Mouse (Mus musculus) forebrain, embryonic 10.5 days (tissue): Measurements from ENCODE around the gene Cox7a1. TPM values are rescaled to one million over a fixed set of nuclear protein-coding genes. Genes with fewer than 3 reads are reported as not detected.
"Not testable (repeated sequence)": the region's sequence is repeated elsewhere in the genome, so short reads cannot be mapped to it uniquely, and the experiment has no call there.

ENCODE experiments used
- DNase-seq: peaks from one replicate; pipeline ENCODE4 v3.0.0-alpha.2; 2017; ENCODE audit warnings: low spot score; ENCODE audit errors: extremely low spot score
- H3K27ac ChIP-seq: fragments of 300-500 bp; sonication (generic); 2 replicates; pipeline ENCODE4 v1.5.1; 2016; ENCODE audit warnings: mild to moderate bottlenecking
- H3K27me3 ChIP-seq: fragments of 300-500 bp; sonication (generic); 2 replicates; pipeline ENCODE4 v1.6.1; 2016; ENCODE audit warnings: mild to moderate bottlenecking; ENCODE audit not compliant: poor library complexity, severe bottlenecking
- H3K36me3 ChIP-seq: fragments of 300-500 bp; sonication (generic); replicated peaks from 2 replicates; pipeline ENCODE4 v1.6.1; 2016; ENCODE audit warnings: mild to moderate bottlenecking, moderate library complexity
- H3K4me1 ChIP-seq: fragments of 300-500 bp; sonication (generic); 2 replicates; pipeline ENCODE4 v1.6.1; 2016
- H3K4me3 ChIP-seq: fragments of 300-500 bp; sonication (generic); 2 replicates; pipeline ENCODE4 v1.5.1; 2016; ENCODE audit warnings: mild to moderate bottlenecking, moderate library complexity
- H3K9me3 ChIP-seq: fragments of 300-500 bp; sonication (generic); 2 replicates; pipeline ENCODE4 v1.6.1; 2016; ENCODE audit warnings: mild to moderate bottlenecking, moderate library complexity
- WGBS: fragments of 180-500 bp; shearing (Covaris S2); methylation state at CpG from one replicate; pipeline ENCODE4 v1.1.7; 2016; 5-methylcytosine and 5-hydroxymethylcytosine counted together
- polyA plus RNA-seq: library from polyadenylated mRNA; unstranded; fragments of >200 nt; fragmentation: Nextera tagmentation; extraction: Ambion mirVana; gene quantifications from 2 replicates; pipeline ENCODE4 v1.2.1, GENCODE M21; 2016

Gene Cox7a1
- polyA plus RNA-seq, 1 experiment from 2014 or later = 4.5 TPM

DNA sequence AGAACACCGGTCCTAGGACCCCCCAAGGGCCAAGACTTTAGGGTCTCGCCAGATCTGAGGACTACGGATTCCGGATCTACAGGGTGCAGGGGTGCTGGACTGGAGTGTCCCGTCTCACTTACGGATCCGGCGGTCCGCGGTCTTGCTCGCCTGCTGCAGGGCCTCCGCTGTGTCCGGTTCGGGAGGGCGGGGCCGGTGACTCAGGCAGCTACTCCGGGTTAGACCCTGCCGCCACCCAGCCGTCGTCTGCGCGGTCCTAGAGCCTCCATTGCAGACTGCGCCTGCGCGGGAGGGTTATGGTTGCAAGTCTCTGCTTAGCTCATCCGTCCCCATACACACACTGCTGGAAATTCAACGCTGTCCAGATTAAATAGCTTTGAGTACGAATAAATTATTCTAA is 10.9 kb downstream of the Cox7a1 start:
- Histone ChIP-seq H3K4me1 (peaks cover 43% of the 10 kb centered on the region), H3K27ac (peak overlapping the region; percentile 87), H3K27me3 (no peaks in the 10 kb centered on the region), H3K36me3 (peaks cover 29% of the 10 kb centered on the region), H3K4me3 (peak overlapping the region; percentile 78), H3K9me3 (no peaks in the 10 kb centered on the region)
- DNase-seq = peak; percentile 98
- WGBS = under 1% methylated on average over 28 of the region's 28 CpGs

DNA sequence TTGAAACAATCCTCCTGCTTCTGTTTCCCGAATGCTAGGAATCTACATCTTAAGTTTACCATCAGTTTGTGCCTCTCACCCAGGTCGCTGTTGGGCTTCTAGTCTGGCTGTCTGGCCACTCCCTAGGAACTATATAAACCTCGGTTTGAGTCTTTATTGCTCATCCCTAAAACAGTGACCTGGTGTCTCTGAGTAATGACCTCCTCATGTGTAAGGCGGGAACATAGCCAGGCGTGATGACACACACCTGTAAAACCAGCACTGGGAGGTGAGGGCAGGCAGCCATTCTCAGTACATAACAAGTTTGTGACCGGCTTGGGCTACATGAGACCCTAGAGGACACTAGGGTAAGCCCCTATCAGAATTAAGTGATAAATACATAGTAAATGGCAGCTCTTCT is 11.5 kb downstream of the Cox7a1 start:
- H3K27me3 ChIP-seq = no peaks in the 10 kb centered on the region
- H3K4me1 ChIP-seq = peaks cover 43% of the 10 kb centered on the region
- H3K4me3 ChIP-seq = peak overlapping the region; percentile 78
- H3K9me3 ChIP-seq = no peaks in the 10 kb centered on the region
- H3K27ac ChIP-seq = peak overlapping the region; percentile 87
- WGBS = 77% methylated on average over 6 of the region's 6 CpGs
- peaks cover 24% of the 10 kb centered on the region for H3K36me3 ChIP-seq
- DNase-seq = no peak

DNA sequence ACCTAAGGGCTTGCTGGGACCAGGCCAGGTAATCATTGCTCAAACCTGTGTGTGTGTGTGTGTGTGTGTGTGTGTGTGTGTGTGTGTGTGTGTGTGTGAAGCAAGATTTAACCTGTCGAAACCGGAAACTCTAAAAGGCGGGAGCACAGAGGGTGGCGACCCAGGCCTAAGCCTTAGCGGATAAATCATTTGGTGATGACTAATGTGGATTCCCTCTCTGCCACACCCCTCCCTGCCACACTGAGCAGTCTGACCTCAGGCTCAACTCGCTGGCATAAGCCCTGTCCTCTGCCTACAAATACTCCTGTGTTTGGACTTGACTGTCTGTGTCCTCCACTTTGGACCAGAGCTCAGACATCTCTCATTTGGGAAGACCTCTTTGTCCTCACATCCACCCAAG is 12.2 kb downstream of the Cox7a1 start:
- Histone ChIP-seq H3K4me3 (no peak overlapping the region), H3K4me1 (peaks cover 43% of the 10 kb centered on the region), H3K27ac (no peak overlapping the region), H3K36me3 (peaks cover 17% of the 10 kb centered on the region), H3K9me3 (no peaks in the 10 kb centered on the region), H3K27me3 (no peaks in the 10 kb centered on the region)
- DNase-seq = no peak
- WGBS = 92% methylated on average over 6 of the region's 6 CpGs

DNA sequence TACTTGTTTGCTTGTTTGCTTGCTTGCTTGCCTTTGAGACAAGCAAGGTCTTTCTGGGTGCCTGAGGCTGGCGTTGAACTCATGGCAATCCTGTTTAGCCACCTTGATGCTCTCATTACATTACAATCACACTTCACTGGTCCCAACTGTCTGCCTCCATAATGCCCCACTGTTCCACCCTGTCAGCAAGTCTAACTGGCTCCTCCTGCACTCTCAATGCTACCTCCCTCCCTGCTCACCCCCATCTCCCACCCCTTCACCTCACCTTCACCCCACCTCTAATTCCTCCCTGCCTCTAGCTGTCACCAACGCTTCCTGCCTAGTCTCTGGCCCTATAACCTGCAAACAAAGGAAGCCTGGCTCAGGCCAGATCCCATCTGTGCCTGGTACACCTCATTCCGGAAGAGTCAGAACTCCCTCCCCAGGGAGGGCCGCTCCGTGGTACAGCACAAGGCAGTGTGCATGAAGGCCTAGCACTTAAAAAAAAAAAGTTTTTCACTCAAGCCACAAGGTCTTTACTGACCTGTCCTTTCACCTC is 13.7 kb downstream of the Cox7a1 start:
- H3K27me3 ChIP-seq = no peaks in the 10 kb centered on the region
- no peak overlapping the region for H3K4me3 ChIP-seq
- WGBS = 83% methylated on average over 5 of the region's 5 CpGs
- 0 out of 2 replicates have a peak overlapping the region, but pooled peaks have one; percentile 16 for H3K27ac ChIP-seq
- no peak for DNase-seq
- H3K4me1 ChIP-seq = peaks cover 39% of the 10 kb centered on the region
- H3K9me3 ChIP-seq = no peaks in the 10 kb centered on the region
- peaks cover 2% of the 10 kb centered on the region for H3K36me3 ChIP-seq

DNA sequence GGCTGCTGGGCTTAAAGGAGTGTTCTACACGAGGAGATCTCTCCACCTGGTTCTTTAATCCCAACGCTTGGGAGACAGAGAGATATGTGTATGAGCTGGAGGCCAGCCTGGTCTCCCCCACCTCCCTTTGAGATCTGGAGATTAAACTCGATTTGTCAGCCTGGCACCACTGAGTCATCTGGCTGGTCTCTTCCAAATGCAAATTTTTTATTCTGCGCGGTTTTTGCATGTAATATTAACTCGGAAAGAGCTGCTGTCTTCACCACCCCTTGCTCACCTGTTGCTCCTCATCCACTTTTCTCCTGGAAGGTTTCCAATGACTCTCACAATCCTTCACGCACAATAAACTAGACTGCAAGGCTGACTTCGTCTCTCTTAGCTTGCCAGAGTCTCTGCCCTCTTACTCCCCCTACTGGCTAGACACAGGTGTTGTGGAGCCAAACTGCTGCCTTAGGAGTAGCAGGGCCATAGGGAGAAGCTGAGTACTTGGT is 14.6 kb downstream of the Cox7a1 start, which contains the start of gene Capns1:
Capns1 (minus strand) TSS at position 331 of the 491 bp plus-strand sequence.
- peak; percentile 67 for DNase-seq
- Histone ChIP-seq H3K27me3 (no peaks in the 10 kb centered on the region), H3K4me1 (peaks cover 31% of the 10 kb centered on the region), H3K36me3 (no peaks in the 10 kb centered on the region), H3K9me3 (no peaks in the 10 kb centered on the region), H3K4me3 (peak within 1 kb of the TSS; percentile 31), H3K27ac (0 out of 2 replicates have a peak within 1 kb of the TSS, but pooled peaks have one; percentile 51)
- 10% methylated on average over 8 of the region's 8 CpGs for WGBS

DNA sequence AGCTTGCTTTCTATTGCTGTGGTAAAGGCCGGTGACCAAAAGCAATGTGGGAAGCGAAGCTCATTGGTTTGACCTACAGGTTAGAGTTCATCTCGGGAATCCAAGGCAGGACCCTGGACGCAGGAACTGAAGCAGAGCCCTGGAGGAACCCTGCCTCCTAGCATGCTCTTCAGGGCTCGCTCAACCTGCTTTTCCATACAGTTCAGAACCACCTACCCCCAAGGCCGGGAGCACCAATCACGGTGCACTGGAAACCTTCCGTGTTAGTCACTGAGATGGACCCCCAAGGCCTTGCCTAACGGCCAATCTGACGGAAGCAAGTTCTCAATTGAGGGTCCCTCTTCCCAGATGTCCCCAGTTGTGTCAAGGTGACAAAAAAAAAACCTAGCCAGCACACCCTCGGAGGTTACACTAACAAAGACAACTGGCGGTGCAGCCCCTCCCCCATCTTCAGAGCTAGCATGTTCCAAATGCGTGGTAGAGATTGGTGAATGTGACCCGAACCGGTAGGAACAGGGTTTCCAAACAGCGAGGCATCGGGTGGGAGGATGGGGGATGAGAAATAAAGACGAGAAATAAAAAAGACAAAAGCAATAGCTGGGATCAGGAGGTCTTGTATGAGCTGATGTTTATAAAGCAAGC is 15.7 kb downstream of the Cox7a1 start:
- no peak for DNase-seq
- Histone ChIP-seq H3K9me3 (no peaks in the 10 kb centered on the region), H3K4me3 (no peak overlapping the region), H3K4me1 (peaks cover 29% of the 10 kb centered on the region), H3K27me3 (no peaks in the 10 kb centered on the region), H3K27ac (no peak overlapping the region), H3K36me3 (no peaks in the 10 kb centered on the region)
- whole genome bisulfite sequencing = 80% methylated on average over 18 of the region's 18 CpGs

DNA sequence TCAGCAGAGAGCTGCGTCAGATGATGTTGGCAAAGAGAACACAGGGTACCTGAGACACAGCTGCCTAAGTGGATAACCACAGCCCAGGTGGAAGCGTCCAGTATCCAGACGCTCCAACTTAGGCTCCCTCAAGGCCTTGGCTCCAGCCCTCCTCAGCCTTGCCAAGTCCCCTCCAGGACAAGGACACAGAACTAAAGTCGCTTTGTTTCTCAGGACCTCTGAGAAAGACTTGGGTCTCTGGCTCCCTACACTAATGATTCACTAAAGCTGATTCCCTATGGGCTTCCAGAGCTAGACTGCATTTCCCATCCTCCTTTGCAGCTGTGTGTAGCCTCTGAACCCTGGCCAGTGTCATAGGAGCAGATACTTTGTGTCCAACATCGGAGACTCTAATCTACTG is 16.3 kb downstream of the Cox7a1 start:
- WGBS = 84% methylated on average over 5 of the region's 5 CpGs
- Histone ChIP-seq H3K36me3 (no peaks in the 10 kb centered on the region), H3K4me1 (peaks cover 27% of the 10 kb centered on the region), H3K27ac (no peak overlapping the region), H3K4me3 (no peak overlapping the region), H3K27me3 (no peaks in the 10 kb centered on the region), H3K9me3 (no peaks in the 10 kb centered on the region)
- DNase-seq = no peak

DNA sequence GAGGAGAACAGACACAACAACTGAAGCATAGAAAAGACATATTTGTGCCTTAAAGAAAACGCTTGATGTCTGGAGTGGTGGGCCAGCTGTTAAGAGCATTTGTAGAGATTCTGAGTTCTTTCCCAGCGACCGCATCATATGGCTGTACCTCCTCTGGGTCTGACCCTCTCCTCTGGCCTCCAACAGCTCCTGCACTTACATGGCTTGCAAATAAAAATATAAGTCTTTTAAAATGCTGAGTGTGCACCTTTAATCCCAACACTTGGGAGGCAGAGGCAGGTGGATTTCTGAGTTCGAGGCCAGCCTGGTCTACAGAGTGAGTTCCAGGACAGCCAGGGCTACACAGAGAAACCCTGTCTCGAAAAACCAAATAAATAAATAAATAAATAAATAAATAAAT is 16.7 kb downstream of the Cox7a1 start:
- H3K36me3 ChIP-seq, H3K9me3 ChIP-seq, DNase-seq, H3K4me3 ChIP-seq, H3K27me3 ChIP-seq, H3K27ac ChIP-seq: not testable (repeated sequence)
- 92% methylated on average over 5 of the region's 5 CpGs for WGBS
- H3K4me1 ChIP-seq = peaks cover 23% of the 10 kb centered on the region

DNA sequence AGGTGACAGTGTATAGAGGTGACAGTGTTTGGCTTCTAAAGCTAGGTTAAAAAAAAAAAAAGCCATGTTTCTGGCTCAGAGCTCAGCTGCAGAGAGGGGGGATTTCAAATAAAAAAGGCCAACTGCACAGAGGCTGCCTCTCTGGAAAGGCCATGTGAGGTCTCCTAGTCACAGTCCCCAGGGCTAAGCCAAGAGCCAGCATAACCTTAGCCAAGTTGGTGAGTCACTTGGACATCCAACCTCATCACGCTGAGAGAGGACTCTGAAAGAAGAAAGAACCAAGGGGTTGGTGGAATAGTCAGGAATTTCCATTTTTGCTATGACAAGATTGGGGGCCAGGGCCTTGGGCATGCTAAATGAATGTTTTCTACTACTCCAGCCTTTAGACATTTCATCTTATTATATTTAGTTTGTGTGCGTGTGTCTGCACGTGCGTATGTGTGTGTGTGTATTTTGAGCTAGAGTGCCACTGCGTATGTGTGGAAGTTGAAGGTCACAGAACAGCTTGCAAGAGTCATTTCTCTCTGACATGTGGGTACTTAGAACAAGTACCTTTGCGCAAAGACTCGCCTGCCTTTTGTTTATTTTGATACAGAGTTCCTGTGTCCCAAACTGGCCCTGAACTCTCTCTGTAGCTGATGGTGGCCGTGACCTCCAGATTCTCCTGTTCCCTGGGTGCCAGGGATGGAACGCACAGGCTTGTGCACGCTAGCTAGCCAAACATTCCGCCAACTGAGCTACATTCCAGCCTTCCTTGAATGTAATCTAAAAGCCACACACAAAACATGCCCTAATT is 19.1 kb downstream of the Cox7a1 start:
- Histone ChIP-seq H3K9me3 (no peaks in the 10 kb centered on the region), H3K27me3 (no peaks in the 10 kb centered on the region), H3K27ac (no peak overlapping the region), H3K4me3 (no peak overlapping the region), H3K4me1 (peaks cover 16% of the 10 kb centered on the region), H3K36me3 (no peaks in the 10 kb centered on the region)
- WGBS = 86% methylated on average over 11 of the region's 11 CpGs
- no peak for DNase-seq

DNA sequence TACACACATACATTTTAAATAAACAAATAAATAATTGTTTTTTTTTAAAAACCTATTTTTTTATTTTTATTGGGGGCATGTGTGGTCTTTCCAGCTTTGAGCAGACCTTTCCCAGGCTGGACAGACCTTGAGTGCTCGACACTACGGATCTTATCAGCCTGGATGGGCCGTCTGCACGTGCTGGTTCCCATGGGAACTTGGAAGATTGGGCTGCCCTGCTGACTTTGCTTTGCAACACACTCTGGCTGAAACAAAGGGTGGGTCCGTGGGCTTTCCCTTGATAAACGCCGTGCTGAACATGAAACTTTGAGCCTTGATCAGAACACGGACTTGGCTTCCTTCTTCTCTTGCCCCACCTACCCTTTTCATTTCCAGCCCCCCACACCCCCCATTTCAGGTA is 20.4 kb downstream of the Cox7a1 start:
- Histone ChIP-seq H3K9me3 (no peaks in the 10 kb centered on the region), H3K27me3 (no peaks in the 10 kb centered on the region), H3K4me1 (peaks cover 9% of the 10 kb centered on the region), H3K4me3 (no peak overlapping the region; the same call in 1 of the 2 replicates), H3K36me3 (no peaks in the 10 kb centered on the region), H3K27ac (no peak overlapping the region)
- WGBS = 44% methylated on average over 8 of the region's 8 CpGs
- no peak for DNase-seq

DNA sequence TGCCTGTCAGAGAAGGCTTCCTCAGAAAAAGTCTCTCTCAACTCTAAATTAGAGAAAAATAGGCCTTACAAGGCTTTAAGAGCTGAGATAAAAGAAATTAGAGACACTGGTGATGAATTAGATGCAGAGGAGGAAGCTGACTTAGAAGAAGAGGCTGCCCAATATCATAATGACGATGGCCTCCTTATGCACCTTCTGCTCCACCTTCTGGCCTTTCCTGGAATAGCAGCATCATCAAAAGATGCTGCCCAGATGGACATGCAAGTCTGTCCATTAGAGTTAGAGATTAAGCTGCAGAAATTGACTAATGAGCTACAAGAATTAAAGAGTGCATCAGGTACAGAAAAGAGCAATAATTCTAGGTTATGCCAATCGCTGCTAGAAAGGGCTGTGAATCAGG is 21.4 kb downstream of the Cox7a1 start:
- Histone ChIP-seq H3K4me3 (no peak overlapping the region), H3K36me3 (no peaks in the 10 kb centered on the region), H3K27me3 (no peaks in the 10 kb centered on the region), H3K9me3 (no peaks in the 10 kb centered on the region), H3K4me1 (peaks cover 9% of the 10 kb centered on the region), H3K27ac (no peak overlapping the region)
- peak; percentile 51 for DNase-seq
- 6% methylated on average over 2 of the region's 2 CpGs for WGBS

DNA sequence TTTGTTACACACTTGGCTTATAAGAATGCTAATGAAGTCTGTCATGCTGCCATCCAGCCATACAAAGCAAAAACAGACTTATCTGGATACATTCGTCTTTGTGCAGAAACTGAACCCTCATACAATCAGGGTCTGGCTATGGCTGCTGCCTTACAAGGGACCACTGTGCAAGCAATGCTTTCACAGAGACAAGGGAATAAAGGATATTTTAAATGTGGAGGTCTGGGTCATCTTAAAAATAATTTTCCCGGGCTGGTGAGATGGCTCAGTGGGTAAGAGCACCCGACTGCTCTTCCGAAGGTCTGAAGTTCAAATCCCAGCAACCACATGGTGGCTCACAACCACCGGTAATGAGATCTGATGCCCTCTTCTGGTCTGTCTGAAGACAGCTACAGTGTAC is 22.4 kb downstream of the Cox7a1 start:
- 62% methylated on average over 5 of the region's 5 CpGs for WGBS
- not testable (repeated sequence) for DNase-seq

DNA sequence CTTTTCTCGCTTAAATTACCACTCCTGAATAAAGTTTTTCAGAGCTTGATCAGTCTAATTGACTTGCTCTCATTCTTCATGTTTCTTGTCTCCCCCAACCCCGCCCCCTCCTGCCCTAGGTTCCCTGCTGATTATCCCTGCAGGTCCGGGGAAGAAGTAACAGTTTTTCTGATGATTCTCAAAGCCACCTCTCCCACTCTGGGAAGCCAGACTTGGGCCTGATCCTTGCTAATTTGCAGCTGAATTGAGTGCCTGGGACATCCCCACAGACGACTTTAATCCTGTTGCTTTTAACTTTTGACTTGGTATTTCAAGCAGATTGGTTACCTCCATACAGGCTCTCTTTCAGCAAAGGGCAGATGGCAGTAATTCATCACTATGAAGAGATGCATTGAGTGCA is 27.1 kb downstream of the Cox7a1 start:
- H3K27ac ChIP-seq = no peak overlapping the region
- no peak overlapping the region for H3K4me3 ChIP-seq
- no peaks in the 10 kb centered on the region for H3K36me3 ChIP-seq
- no peaks in the 10 kb centered on the region for H3K9me3 ChIP-seq
- WGBS = 15% methylated on average over 4 of the region's 4 CpGs
- 0 out of 2 replicates have a peak, but pooled peaks cover 3% of the 10 kb centered on the region for H3K4me1 ChIP-seq
- H3K27me3 ChIP-seq = no peaks in the 10 kb centered on the region
- DNase-seq = no peak

More for the DNA sequence above, 22.4 kb downstream of the Cox7a1 start:
- H3K27me3 ChIP-seq, H3K4me3 ChIP-seq, H3K9me3 ChIP-seq, H3K27ac ChIP-seq, H3K36me3 ChIP-seq: not testable (repeated sequence)
- peaks cover 12% of the 10 kb centered on the region for H3K4me1 ChIP-seq
